Mouse (Mus musculus) thymus, adult 18-20 months (tissue): ENCODE measurements around the gene Ift46.

Source experiments
- DNase-seq, 2 experiments: peaks; one replicate each; pipeline ENCODE4 v3.0.0; 2022; ENCODE audit warnings: mixed read lengths in 2 of 2

Gene Ift46

DNA sequence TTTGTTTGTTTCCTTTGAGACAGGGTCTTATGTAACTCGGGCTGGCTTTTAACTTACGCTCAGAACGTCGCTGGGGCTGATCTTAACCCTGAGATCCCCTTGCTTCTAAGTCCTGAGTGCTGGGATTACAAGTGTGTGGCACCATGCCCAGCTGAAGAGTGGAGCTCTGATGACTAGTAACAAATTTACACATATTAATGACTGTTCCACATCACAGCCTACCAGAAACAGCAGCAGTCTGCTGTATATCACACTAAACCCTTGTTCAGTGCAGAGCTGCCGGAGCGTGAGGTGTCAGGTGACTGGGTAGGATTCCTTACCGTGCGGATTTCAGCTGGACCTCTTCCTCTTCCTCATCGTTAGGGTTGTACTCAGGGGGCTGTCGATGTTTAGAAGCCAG, 42.6 kb downstream of the Ift46 start:
- no peak for DNase-seq

- DNase-seq = no peak
Measured at GRCm38 (mm10) chr9:44814179-44814578, 46.5 kb downstream of the Ift46 start.

- no peak for DNase-seq
Measured at GRCm38 (mm10) chr9:44817522-44817921, 49.8 kb downstream of the Ift46 start.

DNA sequence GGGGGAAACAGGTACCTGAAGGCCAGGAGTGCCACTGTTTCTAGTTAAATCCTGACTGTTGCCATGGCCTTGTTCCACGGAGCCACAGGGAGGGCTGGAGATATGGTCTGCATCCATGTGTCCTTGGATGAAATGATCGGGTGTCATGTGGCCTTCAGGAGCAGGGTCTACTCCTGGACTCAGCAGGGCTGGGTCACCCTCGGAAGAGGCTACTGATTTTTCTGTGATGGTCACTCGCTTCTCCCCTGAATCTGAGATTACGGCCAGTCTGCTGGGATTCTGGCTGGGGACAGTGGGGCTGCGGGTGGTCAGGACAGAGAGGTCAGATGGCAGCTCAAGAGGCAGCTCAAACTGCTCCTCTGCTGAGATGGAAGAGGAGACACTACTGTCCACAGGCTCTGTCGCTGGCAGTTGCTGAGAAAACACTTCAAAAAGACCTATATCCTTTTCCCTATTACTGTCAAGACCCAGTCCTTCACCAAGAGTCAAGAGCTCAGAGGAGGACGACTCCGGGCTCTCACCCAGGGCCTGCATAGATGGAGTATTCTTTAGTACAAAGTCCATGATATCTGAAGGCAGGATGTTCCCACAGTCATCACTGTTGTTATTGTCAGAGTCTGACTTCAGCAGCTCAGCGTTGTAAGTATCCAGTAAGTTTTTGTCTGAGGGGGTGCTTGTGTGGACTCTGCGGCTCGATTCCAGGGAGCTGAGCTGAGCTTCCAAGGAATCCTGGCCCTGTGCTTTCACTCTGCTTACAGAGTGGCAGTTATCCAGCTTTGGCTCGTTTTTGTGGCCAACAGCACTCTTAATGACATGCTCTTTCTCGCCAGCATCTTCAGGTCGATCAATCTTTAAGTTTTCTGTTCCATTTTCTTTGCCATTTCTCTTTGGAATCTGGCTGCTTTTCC, 52.5 kb downstream of the Ift46 start:
- DNase-seq = no peak

- no peak for DNase-seq
Measured at GRCm38 (mm10) chr9:44826660-44827059, 59.0 kb downstream of the Ift46 start.

GRCm38 (mm10) chr9:44828944-44829343, 61.2 kb downstream of the Ift46 start:
- no peak for DNase-seq

DNA sequence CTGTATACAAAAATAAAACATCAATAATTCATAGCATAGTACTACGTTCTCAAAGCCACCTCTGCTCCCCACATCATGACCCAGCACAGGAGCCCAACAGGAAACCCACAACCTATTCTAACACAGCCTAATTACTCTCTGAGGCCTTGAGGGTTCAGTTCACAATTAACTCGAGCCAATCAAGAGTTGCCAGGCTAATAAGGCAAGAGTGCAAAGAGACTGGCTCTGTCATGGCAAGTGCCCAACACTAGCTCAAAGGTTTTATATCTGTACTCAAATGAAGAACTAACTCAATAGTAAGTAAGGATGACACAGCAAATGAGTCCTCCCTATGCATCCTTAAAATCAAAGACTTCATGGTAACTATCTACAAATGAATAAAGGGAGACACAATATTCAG, 62.8 kb downstream of the Ift46 start:
- no peak for DNase-seq

DNA sequence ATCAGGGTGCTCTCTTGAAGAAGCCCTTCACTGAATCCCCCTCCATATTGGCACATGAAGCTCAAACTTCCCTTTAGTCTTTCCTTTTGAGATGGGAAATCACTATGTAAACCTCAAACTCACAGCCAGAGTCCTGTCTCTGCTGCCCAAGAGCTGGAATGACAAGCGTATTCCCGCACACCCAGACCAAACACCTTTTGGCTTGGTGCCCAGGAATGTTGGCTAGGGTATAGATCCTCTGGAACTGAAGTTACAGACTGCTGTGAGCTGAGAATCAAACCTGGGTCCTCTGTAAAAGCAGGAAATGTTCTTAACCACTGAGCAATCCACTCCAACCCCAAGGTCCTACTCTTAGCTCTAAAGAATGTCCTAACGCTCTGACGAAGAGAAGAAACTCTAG, 64.6 kb downstream of the Ift46 start:
- DNase-seq = no peak

DNA sequence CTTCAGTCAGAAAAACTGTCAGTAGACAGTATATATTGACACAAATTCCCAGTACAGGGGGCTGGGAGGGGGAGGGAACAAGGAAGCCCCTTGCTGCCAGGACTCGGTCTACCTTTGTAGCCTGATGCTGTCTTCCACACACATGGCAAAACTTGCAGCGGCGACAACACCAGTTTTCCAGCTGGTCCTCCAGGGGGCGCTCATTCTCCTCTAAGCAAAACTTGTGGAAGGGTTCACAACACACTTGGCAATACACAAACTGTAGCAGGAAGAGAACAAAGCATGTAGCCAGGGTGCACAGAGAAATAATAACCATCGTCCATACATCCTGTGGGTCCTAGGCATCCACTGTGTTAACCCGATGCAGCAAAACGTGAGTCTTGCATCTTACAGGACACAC, 68.7 kb downstream of the Ift46 start:
- peak; percentile 34 to 56 for DNase-seq

DNA sequence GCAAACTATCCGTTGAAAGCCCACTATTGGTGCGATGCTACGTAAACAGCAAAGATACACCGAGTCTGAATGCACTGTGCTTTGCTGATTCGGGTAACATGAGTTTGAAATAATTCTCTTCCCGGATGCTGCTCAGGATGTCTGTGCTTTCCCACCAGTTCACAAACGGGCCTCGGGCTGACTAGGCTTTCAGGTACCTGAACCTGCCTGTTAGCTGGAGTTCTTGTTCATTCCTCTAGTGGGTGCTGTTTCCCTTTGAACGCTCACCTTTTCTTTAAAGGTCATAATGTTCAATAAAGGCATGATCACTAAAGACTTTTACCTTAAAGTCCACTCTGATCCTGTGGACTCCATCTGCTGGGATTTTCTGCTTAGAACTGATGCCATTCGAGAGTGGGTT, 73.5 kb downstream of the Ift46 start:
- no peak for DNase-seq
